Mouse (Mus musculus): ENCODE data around the gene Gtsf1l. TPM values are rescaled to one million over a fixed set of nuclear protein-coding genes. Genes with fewer than 3 reads are reported as not detected.

Gtsf1l gene
- polyA plus RNA-seq, 1 experiment: 34.9 TPM

- peaks cover 7% of the 10 kb centered on the region for H3K4me1 ChIP-seq (ENCODE audit: control insufficient read depth, insufficient read depth, low read length)
- H3K36me3 ChIP-seq (ENCODE audit: control insufficient read depth, insufficient read depth, low read length, poor library complexity, severe bottlenecking): peaks cover 94% of the 10 kb centered on the region
- no peak overlapping the region for H3K4me3 ChIP-seq (ENCODE audit: low read depth, low read length)
- H3K27me3 ChIP-seq (ENCODE audit: control insufficient read depth, insufficient read depth, low read length, poor library complexity, severe bottlenecking): no peaks in the 10 kb centered on the region
- H3K9ac ChIP-seq (ENCODE audit: low read depth, poor library complexity, severe bottlenecking): no peak overlapping the region
- H3K9me3 ChIP-seq (replicated peaks; ENCODE audit: control insufficient read depth, insufficient read depth, low read length, poor library complexity, severe bottlenecking): 0 out of 2 replicates have a peak, but pooled peaks cover 3% of the 10 kb centered on the region
- H3K27ac ChIP-seq (ENCODE audit: insufficient read depth, low read length): peak overlapping the region; percentile 5; the same call in 1 of the 2 replicates
- no peak for TF ChIP-seq EP300 (IDR thresholded peaks at IDR 0.05; ENCODE audit: insufficient read depth, low read depth, low read length)
- TF ChIP-seq POLR2A (IDR thresholded peaks at IDR 0.05; ENCODE audit: insufficient read depth, low read length): no peak
- no peak for TF ChIP-seq CTCF (IDR thresholded peaks at IDR 0.05; ENCODE audit: low read depth, low read length)
Measured at GRCm38 (mm10) chr2:163071590-163071989, 16.1 kb downstream of the Gtsf1l start.

GRCm38 (mm10) chr2:163070213-163070612 is 17.4 kb downstream of the Gtsf1l start:
- H3K4me1 ChIP-seq (ENCODE audit: control insufficient read depth, insufficient read depth, low read length): peaks cover 10% of the 10 kb centered on the region
- H3K27me3 ChIP-seq (ENCODE audit: control insufficient read depth, insufficient read depth, low read length, poor library complexity, severe bottlenecking): no peaks in the 10 kb centered on the region
- no peak overlapping the region for H3K9ac ChIP-seq (ENCODE audit: low read depth, poor library complexity, severe bottlenecking)
- no peak overlapping the region for H3K4me3 ChIP-seq (ENCODE audit: low read depth, low read length)
- TF ChIP-seq POLR2A (IDR thresholded peaks at IDR 0.05; ENCODE audit: insufficient read depth, low read length) (no peak), CTCF (IDR thresholded peaks at IDR 0.05; ENCODE audit: low read depth, low read length) (no peak), EP300 (IDR thresholded peaks at IDR 0.05; ENCODE audit: insufficient read depth, low read depth, low read length) (no peak)
- H3K9me3 ChIP-seq (replicated peaks; ENCODE audit: control insufficient read depth, insufficient read depth, low read length, poor library complexity, severe bottlenecking): no peaks in the 10 kb centered on the region
- peaks cover 94% of the 10 kb centered on the region for H3K36me3 ChIP-seq (ENCODE audit: control insufficient read depth, insufficient read depth, low read length, poor library complexity, severe bottlenecking)
- peak overlapping the region; percentile 26; the same call in 1 of the 2 replicates for H3K27ac ChIP-seq (ENCODE audit: insufficient read depth, low read length)

GRCm38 (mm10) chr2:163067233-163067632 is 20.4 kb downstream of the Gtsf1l start:
- peaks cover 96% of the 10 kb centered on the region for H3K36me3 ChIP-seq (ENCODE audit: control insufficient read depth, insufficient read depth, low read length, poor library complexity, severe bottlenecking)
- no peak overlapping the region for H3K4me3 ChIP-seq (ENCODE audit: low read depth, low read length)
- TF ChIP-seq CTCF (IDR thresholded peaks at IDR 0.05; ENCODE audit: low read depth, low read length): no peak
- no peak for TF ChIP-seq POLR2A (IDR thresholded peaks at IDR 0.05; ENCODE audit: insufficient read depth, low read length)
- TF ChIP-seq EP300 (IDR thresholded peaks at IDR 0.05; ENCODE audit: insufficient read depth, low read depth, low read length): no peak

GRCm38 (mm10) chr2:163066326-163066725 is 21.3 kb downstream of the Gtsf1l start:
- Histone ChIP-seq H3K27ac (ENCODE audit: insufficient read depth, low read length) (peak overlapping the region; percentile 70), H3K27me3 (ENCODE audit: control insufficient read depth, insufficient read depth, low read length, poor library complexity, severe bottlenecking) (no peaks in the 10 kb centered on the region), H3K4me1 (ENCODE audit: control insufficient read depth, insufficient read depth, low read length) (peaks cover 13% of the 10 kb centered on the region), H3K36me3 (ENCODE audit: control insufficient read depth, insufficient read depth, low read length, poor library complexity, severe bottlenecking) (peaks cover 90% of the 10 kb centered on the region), H3K4me3 (ENCODE audit: low read depth, low read length) (peak overlapping the region; percentile 11), H3K9ac (ENCODE audit: low read depth, poor library complexity, severe bottlenecking) (0 out of 2 replicates have a peak overlapping the region, but pooled peaks have one; percentile 23), H3K9me3 (replicated peaks; ENCODE audit: control insufficient read depth, insufficient read depth, low read length, poor library complexity, severe bottlenecking) (no peaks in the 10 kb centered on the region)
- no peak for TF ChIP-seq CTCF (IDR thresholded peaks at IDR 0.05; ENCODE audit: low read depth, low read length)
- TF ChIP-seq POLR2A (IDR thresholded peaks at IDR 0.05; ENCODE audit: insufficient read depth, low read length): no peak
- TF ChIP-seq EP300 (IDR thresholded peaks at IDR 0.05; ENCODE audit: insufficient read depth, low read depth, low read length): peak; percentile 74

More at GRCm38 (mm10) chr2:163067233-163067632, 20.4 kb downstream of the Gtsf1l start:
- Histone ChIP-seq H3K27me3 (ENCODE audit: control insufficient read depth, insufficient read depth, low read length, poor library complexity, severe bottlenecking) (no peaks in the 10 kb centered on the region), H3K27ac (ENCODE audit: insufficient read depth, low read length) (peak overlapping the region; percentile 59), H3K9me3 (replicated peaks; ENCODE audit: control insufficient read depth, insufficient read depth, low read length, poor library complexity, severe bottlenecking) (no peaks in the 10 kb centered on the region), H3K4me1 (ENCODE audit: control insufficient read depth, insufficient read depth, low read length) (peaks cover 13% of the 10 kb centered on the region), H3K9ac (ENCODE audit: low read depth, poor library complexity, severe bottlenecking) (no peak overlapping the region)

GRCm38 (mm10) chr2:163062119-163062508 is 25.5 kb downstream of the Gtsf1l start:
- Histone ChIP-seq H3K36me3 (ENCODE audit: control insufficient read depth, insufficient read depth, low read length, poor library complexity, severe bottlenecking) (peaks cover 72% of the 10 kb centered on the region), H3K27ac (ENCODE audit: insufficient read depth, low read length) (peak overlapping the region; percentile 73), H3K9ac (ENCODE audit: low read depth, poor library complexity, severe bottlenecking) (peak overlapping the region; percentile 33; the same call in 1 of the 2 replicates), H3K27me3 (ENCODE audit: control insufficient read depth, insufficient read depth, low read length, poor library complexity, severe bottlenecking) (no peaks in the 10 kb centered on the region), H3K4me1 (ENCODE audit: control insufficient read depth, insufficient read depth, low read length) (peaks cover 7% of the 10 kb centered on the region), H3K9me3 (replicated peaks; ENCODE audit: control insufficient read depth, insufficient read depth, low read length, poor library complexity, severe bottlenecking) (no peaks in the 10 kb centered on the region), H3K4me3 (ENCODE audit: low read depth, low read length) (peak overlapping the region; percentile 48)
- TF ChIP-seq CTCF (IDR thresholded peaks at IDR 0.05; ENCODE audit: low read depth, low read length): no peak
- TF ChIP-seq EP300 (IDR thresholded peaks at IDR 0.05; ENCODE audit: insufficient read depth, low read depth, low read length): peak; percentile 78; the same call in 1 of the 2 replicates

GRCm38 (mm10) chr2:163061203-163062118 is 26.2 kb downstream of the Gtsf1l start:
- Histone ChIP-seq H3K36me3 (ENCODE audit: control insufficient read depth, insufficient read depth, low read length, poor library complexity, severe bottlenecking) (peaks cover 68% of the 10 kb centered on the region), H3K4me1 (ENCODE audit: control insufficient read depth, insufficient read depth, low read length) (peaks cover 7% of the 10 kb centered on the region), H3K27ac (ENCODE audit: insufficient read depth, low read length) (peak overlapping the region; percentile 78), H3K9me3 (replicated peaks; ENCODE audit: control insufficient read depth, insufficient read depth, low read length, poor library complexity, severe bottlenecking) (no peaks in the 10 kb centered on the region), H3K27me3 (ENCODE audit: control insufficient read depth, insufficient read depth, low read length, poor library complexity, severe bottlenecking) (no peaks in the 10 kb centered on the region), H3K4me3 (ENCODE audit: low read depth, low read length) (peak overlapping the region; percentile 46), H3K9ac (ENCODE audit: low read depth, poor library complexity, severe bottlenecking) (peak overlapping the region; percentile 96)
- TF ChIP-seq EP300 (IDR thresholded peaks at IDR 0.05; ENCODE audit: insufficient read depth, low read depth, low read length) (peak; percentile 70; the same call in 1 of the 2 replicates), POLR2A (IDR thresholded peaks at IDR 0.05; ENCODE audit: insufficient read depth, low read length) (no peak), CTCF (IDR thresholded peaks at IDR 0.05; ENCODE audit: low read depth, low read length) (no peak)

All from ES-Bruce4 (cell line).